Mouse (Mus musculus) heart, adult 2 months (tissue): ENCODE measurements at regions not wholly inside any gene's neighbourhood (a gene's known extent, or its start where the extent isn't known, plus 50 kb on each side); places are given as distances from the start of the nearest gene placed in this dataset.

Experiments used
- DNase-seq, 2 experiments: peaks; one replicate each; pipeline ENCODE4 v3.0.0; 2021
- H3K27ac ChIP-seq: fragments of 200-600 bp; 2 replicates; pipeline ENCODE4 v1.8.1; 2022
- H3K27me3 ChIP-seq: fragments of 200-500 bp; 2 replicates; pipeline ENCODE4 v1.6.1; 2012; ENCODE audit warnings: mild to moderate bottlenecking, low read length, inconsistent platforms, mixed read lengths; ENCODE audit not compliant: control insufficient read depth, insufficient read depth
- H3K36me3 ChIP-seq: fragments of 200-500 bp; 2 replicates; pipeline ENCODE4 v1.6.1; 2012; ENCODE audit warnings: low read length, inconsistent platforms; ENCODE audit not compliant: control insufficient read depth, insufficient read depth
- H3K4me1 ChIP-seq: fragments of 200-500 bp; 2 replicates; pipeline ENCODE4 v1.6.1; 2011; ENCODE audit warnings: low read length; ENCODE audit not compliant: control insufficient read depth, insufficient read depth
- H3K4me3 ChIP-seq: fragments of 200-600 bp; 2 replicates; pipeline ENCODE4 v1.8.1; 2022
- H3K79me2 ChIP-seq: fragments of 200-500 bp; replicated peaks from 2 replicates; pipeline ENCODE4 v1.6.1; 2012; ENCODE audit warnings: mild to moderate bottlenecking, inconsistent platforms, low read length, moderate library complexity, mixed read lengths; ENCODE audit not compliant: control insufficient read depth, insufficient read depth
- H3K9ac ChIP-seq: fragments of 200-500 bp; 2 replicates; pipeline ENCODE4 v1.6.1; 2012; ENCODE audit warnings: low read depth, mild to moderate bottlenecking, control low read depth, inconsistent platforms, low read length, mixed read lengths
- CTCF ChIP-seq: fragments of 200-600 bp; IDR thresholded peaks from 2 replicates; pipeline ENCODE4 v1.8.1; 2022; ENCODE audit warnings: antibody characterized with exemption, mild to moderate bottlenecking, moderate library complexity
- EP300 ChIP-seq: fragments of 200-500 bp; IDR thresholded peaks from 2 replicates; pipeline ENCODE4 v1.6.1; 2011; ENCODE audit warnings: low read depth, low read length, control low read depth; ENCODE audit not compliant: insufficient read depth
- POLR2A ChIP-seq: fragments of 200-500 bp; IDR thresholded peaks from 2 replicates; pipeline ENCODE4 v1.6.1; 2011; ENCODE audit warnings: mild to moderate bottlenecking, low read depth, low read length, control low read depth; ENCODE audit not compliant: insufficient read depth
- WGBS: fragments of 180-500 bp; shearing (Covaris S2); methylation state at CpG from one replicate; pipeline ENCODE4 v1.1.7; 2018; 5-methylcytosine and 5-hydroxymethylcytosine counted together
- intact Hi-C: fragments of 180-260 bp; cut with DNase I; formaldehyde crosslinking; loops from one replicate; pipeline ENCODE4 v1.15.1; 2025

DNA sequence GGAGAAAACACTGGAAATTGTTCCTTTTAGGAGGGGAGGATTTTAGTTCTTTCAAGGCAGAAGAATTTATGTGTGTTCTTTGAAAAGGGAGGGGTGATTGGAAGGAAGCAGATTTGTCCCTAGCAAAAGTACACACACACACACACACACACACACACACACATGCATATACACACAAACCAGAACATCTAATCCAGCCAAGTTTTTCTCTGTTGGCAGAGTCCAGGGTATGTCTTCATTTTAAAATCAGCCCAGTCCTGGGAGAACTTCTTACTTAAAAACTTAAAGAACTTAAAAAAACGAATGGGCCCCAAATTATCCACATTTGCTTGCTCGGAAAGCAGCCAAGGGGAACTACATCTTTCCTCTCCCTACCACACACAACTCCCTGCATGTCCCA is 290.5 kb downstream of the Tmem38b start:
- WGBS = 49% methylated on average over 2 of the region's 2 CpGs
- intact Hi-C loops = no loop called here
- H3K9ac ChIP-seq = no peak overlapping the region
- H3K4me3 ChIP-seq = no peak overlapping the region
- DNase-seq = no peak
- no peaks in the 10 kb centered on the region for H3K36me3 ChIP-seq
- H3K27ac ChIP-seq = no peak overlapping the region
- no peaks in the 10 kb centered on the region for H3K4me1 ChIP-seq
- no peaks in the 10 kb centered on the region for H3K27me3 ChIP-seq
- TF ChIP-seq EP300 = no peak
- TF ChIP-seq CTCF = no peak
- no peak for TF ChIP-seq POLR2A
- H3K79me2 ChIP-seq = no peaks in the 10 kb centered on the region

DNA sequence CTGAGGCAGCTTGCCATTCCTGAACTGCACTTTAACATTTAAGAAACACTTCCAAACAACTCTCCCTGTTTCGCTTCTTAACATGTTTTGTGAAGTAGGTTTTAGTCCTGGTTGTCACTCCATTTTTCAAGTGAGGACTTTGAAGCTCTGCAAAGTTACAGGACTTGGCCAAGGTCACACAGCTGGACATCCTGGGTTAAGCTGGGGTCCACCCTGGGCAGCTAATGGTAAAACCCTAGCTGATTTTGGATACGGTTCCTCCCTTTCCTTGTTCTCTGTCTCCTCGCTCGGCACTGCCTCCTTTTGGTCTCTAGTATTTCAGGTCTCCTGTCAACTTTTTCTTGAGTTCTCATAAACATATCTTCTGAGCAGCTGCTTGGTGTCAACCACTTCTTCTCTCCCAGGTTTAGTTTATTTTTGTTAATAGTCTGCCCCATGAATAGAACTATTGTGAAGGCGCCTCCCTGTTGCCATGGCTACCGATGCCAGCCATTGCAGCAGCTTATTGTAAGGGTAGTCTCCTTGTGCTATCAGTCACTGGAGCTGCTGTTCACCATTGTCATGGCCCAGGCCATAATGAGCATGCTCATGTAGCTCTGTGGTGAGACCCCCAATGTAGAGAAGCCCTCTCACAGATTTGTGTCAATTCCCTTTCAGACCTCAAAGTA is 292.5 kb downstream of the Tmem38b start:
- H3K79me2 ChIP-seq = no peaks in the 10 kb centered on the region
- no peaks in the 10 kb centered on the region for H3K27me3 ChIP-seq
- WGBS = 91% methylated on average over 6 of the region's 6 CpGs
- intact Hi-C loops = no loop called here
- TF ChIP-seq EP300 (no peak), POLR2A (no peak), CTCF (no peak)
- H3K4me3 ChIP-seq = no peak overlapping the region
- no peak overlapping the region for H3K27ac ChIP-seq
- no peak for DNase-seq
- H3K9ac ChIP-seq = no peak overlapping the region
- no peaks in the 10 kb centered on the region for H3K36me3 ChIP-seq
- no peaks in the 10 kb centered on the region for H3K4me1 ChIP-seq

DNA sequence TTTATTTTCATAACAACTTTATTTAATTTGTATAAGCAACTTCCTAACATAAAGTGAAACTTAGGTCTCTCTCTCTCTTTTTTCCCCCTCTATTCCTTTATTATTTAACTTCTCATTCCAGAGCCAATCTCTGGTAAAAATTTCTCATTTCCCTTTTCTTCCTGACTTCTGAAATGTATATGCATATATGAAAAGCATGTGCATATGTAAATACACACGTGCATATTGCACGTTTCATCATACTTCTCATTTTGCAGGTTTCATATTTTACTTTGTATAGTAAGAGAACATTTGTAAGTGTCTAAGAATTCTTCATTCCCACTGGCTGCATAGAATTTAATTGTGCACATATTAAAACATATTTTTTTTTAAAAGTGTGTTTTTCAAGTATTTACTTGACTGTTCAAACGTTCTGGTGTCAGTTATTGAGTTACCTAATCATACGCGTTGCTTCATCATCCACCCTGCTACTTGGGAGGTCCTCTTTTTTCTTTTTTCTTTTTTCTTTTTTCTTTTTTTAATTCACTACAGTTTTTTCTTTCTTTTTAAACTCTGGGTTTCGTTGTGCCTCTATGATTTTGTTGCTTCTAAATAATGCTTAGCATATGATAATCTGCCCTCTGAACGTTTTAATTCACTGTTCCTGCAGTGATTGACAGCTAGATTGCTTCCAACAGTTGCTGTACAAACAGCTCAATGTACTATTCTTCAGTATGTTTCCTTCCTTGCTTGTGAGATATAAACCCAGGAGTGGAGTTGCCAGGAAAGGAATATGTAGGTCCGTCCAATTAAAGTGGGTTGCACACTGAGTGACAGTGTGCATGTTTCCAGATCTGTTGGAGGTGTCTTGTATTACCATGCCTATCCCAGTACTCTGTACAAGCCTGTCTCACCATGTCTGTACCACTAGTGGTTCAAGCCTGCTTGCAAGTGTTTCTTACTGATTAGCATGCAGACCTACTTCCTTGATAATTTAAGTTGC is 303.2 kb downstream of the Tmem38b start:
- WGBS = 57% methylated on average over 8 of the region's 8 CpGs

DNA sequence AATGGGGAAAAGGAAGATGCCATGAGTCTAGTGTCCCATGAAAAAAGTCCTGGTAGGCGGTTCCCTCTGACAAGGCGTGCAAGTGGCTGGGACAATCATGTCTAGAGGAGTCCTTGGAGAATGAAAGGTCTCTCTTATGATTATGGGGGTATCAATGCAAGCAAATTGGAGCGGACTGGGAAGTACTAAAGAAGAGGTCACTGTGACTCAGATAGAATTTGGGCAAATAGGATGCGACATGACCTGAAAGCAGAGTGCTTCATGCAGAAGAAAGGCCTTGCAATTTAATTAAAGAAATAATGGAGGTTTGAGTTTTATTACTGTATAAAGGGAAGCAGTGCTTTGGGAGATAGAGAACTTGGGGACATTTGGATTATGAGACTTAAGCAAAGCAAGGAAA is 330.3 kb downstream of the Tmem38b start:
- no peak overlapping the region for H3K4me3 ChIP-seq
- H3K27ac ChIP-seq = no peak overlapping the region
- no peak for DNase-seq
- H3K4me1 ChIP-seq = no peaks in the 10 kb centered on the region
- H3K36me3 ChIP-seq = no peaks in the 10 kb centered on the region
- H3K27me3 ChIP-seq = no peaks in the 10 kb centered on the region
- TF ChIP-seq CTCF = no peak
- TF ChIP-seq POLR2A = no peak
- no peak for TF ChIP-seq EP300
- intact Hi-C loops = no loop called here
- H3K79me2 ChIP-seq = no peaks in the 10 kb centered on the region
- H3K9ac ChIP-seq = no peak overlapping the region
- WGBS = 94% methylated on average over 4 of the region's 4 CpGs

More for the DNA sequence above, 303.2 kb downstream of the Tmem38b start:
- no peak overlapping the region for H3K9ac ChIP-seq
- H3K36me3 ChIP-seq = no peaks in the 10 kb centered on the region
- no peak overlapping the region for H3K27ac ChIP-seq
- no peaks in the 10 kb centered on the region for H3K79me2 ChIP-seq
- TF ChIP-seq POLR2A (no peak), EP300 (no peak), CTCF (no peak)
- no peak overlapping the region for H3K4me3 ChIP-seq
- DNase-seq = no peak
- no peaks in the 10 kb centered on the region for H3K4me1 ChIP-seq
- H3K27me3 ChIP-seq = no peaks in the 10 kb centered on the region
- intact Hi-C loops = no loop called here

DNA sequence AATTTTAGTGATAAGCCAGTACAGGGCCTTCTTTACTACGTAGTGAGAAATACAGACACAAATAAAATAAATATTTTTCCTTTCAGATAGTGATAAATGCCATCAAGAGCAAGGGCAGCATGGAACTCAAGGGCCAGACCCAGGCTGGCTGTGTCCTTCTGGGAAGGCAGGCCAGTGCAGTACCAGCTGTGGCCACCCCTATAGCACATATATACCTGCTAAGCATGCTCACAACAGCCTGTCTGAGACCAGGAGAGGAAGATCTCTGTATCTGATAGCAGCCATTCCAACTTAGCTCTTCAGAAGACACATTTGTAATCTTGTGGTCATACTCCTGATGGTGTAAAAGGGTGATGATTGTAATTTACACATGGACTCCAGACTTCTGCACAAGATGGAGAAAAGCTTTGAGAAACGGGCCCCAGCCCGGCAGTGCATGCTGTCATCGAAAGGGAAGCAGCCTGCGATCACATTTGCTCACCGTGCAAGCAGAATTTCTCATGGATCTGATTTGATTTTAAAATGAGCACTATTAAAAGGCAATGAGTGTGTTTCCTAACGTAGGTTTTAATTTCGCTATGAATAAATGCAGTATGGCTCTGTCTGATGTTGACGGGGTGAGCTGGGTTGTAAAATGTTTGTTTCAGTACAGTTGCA is 335.6 kb downstream of the Tmem38b start:
- Histone ChIP-seq H3K27ac (no peak overlapping the region), H3K4me3 (no peak overlapping the region), H3K36me3 (no peaks in the 10 kb centered on the region), H3K27me3 (no peaks in the 10 kb centered on the region), H3K9ac (no peak overlapping the region), H3K79me2 (no peaks in the 10 kb centered on the region), H3K4me1 (no peaks in the 10 kb centered on the region)
- intact Hi-C loops = no loop called here
- no peak for TF ChIP-seq EP300
- no peak for TF ChIP-seq POLR2A
- TF ChIP-seq CTCF = no peak
- no peak for DNase-seq
- WGBS = 91% methylated on average over 9 of the region's 9 CpGs

DNA sequence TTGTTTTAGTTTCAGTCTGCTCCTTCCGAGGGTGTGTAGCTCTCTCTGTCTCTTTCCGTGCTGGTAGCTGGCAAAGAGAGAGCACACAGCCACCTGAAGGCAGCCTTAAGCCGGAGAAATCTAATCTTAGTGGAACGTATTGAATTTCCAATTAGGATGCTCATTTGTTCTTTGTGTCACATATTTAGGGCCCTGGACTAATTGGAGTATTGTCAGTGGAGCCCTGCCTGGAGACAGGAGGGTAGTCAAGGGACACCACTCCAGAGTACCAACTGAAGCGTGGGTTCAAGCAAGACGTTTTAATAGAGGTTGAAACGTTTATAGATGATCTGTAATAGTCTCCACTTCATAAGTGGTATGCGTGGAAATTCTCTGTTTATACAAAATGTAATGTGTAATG is 336.5 kb downstream of the Tmem38b start:
- Histone ChIP-seq H3K4me1 (no peaks in the 10 kb centered on the region), H3K9ac (no peak overlapping the region), H3K27me3 (no peaks in the 10 kb centered on the region), H3K36me3 (no peaks in the 10 kb centered on the region), H3K79me2 (no peaks in the 10 kb centered on the region), H3K4me3 (no peak overlapping the region), H3K27ac (no peak overlapping the region)
- intact Hi-C loops = no loop called here
- TF ChIP-seq POLR2A (no peak), EP300 (no peak), CTCF (no peak)
- 82% methylated on average over 8 of the region's 8 CpGs for WGBS
- no peak for DNase-seq
